Mouse (Mus musculus): ENCODE data around the gene Tmed4.

DNA sequence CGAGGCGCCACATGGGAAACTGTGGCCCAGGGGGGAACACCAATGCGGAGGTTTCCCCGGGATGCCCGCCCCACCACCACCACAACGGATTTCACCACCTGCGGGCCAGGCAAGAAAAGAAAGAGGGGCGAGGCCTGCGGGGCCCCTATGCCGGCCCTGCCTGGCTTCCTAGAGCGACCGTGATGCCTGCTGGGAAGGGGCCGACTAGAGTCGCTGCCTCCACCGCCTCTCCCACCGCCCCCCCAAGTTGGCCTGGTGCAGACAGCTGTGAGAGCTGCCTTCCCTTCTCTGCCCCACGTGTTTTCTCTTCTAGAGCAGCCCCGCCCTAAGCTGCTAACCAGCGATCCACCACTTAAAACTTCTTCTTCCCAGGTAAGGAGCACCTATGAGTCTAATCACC, 30.0 kb downstream of the Tmed4 start:
- TF ChIP-seq CTCF (IDR thresholded peaks at IDR 0.05; ENCODE audit: borderline replicate concordance, insufficient read depth, low read length) (no peak), POLR2A (IDR thresholded peaks at IDR 0.05; ENCODE audit: low read depth, low read length) (no peak)
